Mouse (Mus musculus) liver, adult 2 months (tissue): ENCODE data around the gene Sorcs3. TPM values are rescaled to one million over a fixed set of nuclear protein-coding genes. Genes with fewer than 3 reads are reported as not detected.

ENCODE experiments used
- DNase-seq: peaks from one replicate; pipeline ENCODE4 v3.0.0-alpha.2; 2011; ENCODE audit warnings: low read depth, low spot score; ENCODE audit errors: extremely low read depth
- H3K27ac ChIP-seq: fragments of 200-500 bp; replicated peaks from 2 replicates; pipeline ENCODE4 v1.5.1; 2012; ENCODE audit warnings: low read depth, mild to moderate bottlenecking, control low read depth, inconsistent platforms, low read length; ENCODE audit not compliant: insufficient read depth
- H3K27me3 ChIP-seq: fragments of 200-500 bp; 2 replicates; pipeline ENCODE4 v1.6.1; 2012; ENCODE audit warnings: mild to moderate bottlenecking, moderate library complexity, low read length, inconsistent platforms; ENCODE audit not compliant: control insufficient read depth, insufficient read depth
- H3K36me3 ChIP-seq: fragments of 200-500 bp; 2 replicates; pipeline ENCODE4 v1.6.1; 2012; ENCODE audit warnings: low read length, inconsistent platforms; ENCODE audit not compliant: control insufficient read depth, insufficient read depth
- H3K4me1 ChIP-seq: fragments of 200-500 bp; 2 replicates; pipeline ENCODE4 v1.6.1; 2011; ENCODE audit warnings: low read length; ENCODE audit not compliant: control insufficient read depth, insufficient read depth
- H3K4me3 ChIP-seq: fragments of 200-500 bp; 2 replicates; pipeline ENCODE4 v1.5.1; 2011; ENCODE audit warnings: low read depth, mild to moderate bottlenecking, control low read depth, low read length, moderate library complexity; ENCODE audit not compliant: insufficient read depth
- H3K79me2 ChIP-seq: fragments of 200-500 bp; 2 replicates; pipeline ENCODE4 v1.6.1; 2012; ENCODE audit warnings: inconsistent platforms, mild to moderate bottlenecking, low read length, moderate library complexity; ENCODE audit not compliant: control insufficient read depth, insufficient read depth
- H3K9ac ChIP-seq: fragments of 200-500 bp; 2 replicates; pipeline ENCODE4 v1.6.1; 2012; ENCODE audit warnings: low read depth, mild to moderate bottlenecking, control low read depth, inconsistent platforms, low read length
- CTCF ChIP-seq: fragments of 200-500 bp; IDR thresholded peaks from 2 replicates; pipeline ENCODE4 v1.5.1; 2011; ENCODE audit warnings: low read depth, low read length, control low read depth
- POLR2A ChIP-seq: fragments of 200-500 bp; IDR thresholded peaks from 2 replicates; pipeline ENCODE4 v1.6.1; 2011; ENCODE audit warnings: low read length, control low read depth; ENCODE audit not compliant: insufficient read depth; ENCODE audit errors: extremely low read depth
- WGBS: fragments of 180-500 bp; shearing (Covaris S2); methylation state at CpG from one replicate; pipeline ENCODE4 v1.1.7; 2018; 5-methylcytosine and 5-hydroxymethylcytosine counted together
- polyA plus RNA-seq: library from polyadenylated mRNA; depleted of rRNA; stranded (reverse); fragments of >200 nt; gene quantifications from 2 replicates; pipeline ENCODE4 v1.2.3, GENCODE M21; 2012
- total RNA-seq: library from RNA; depleted of rRNA; stranded (reverse); fragments of >200 nt; gene quantifications from 2 replicates; pipeline ENCODE4 v1.2.3, GENCODE M21; 2014

The Sorcs3 gene
- total and polyA plus RNA-seq, 2 experiments, result 0.04 to 0.09 TPM

DNA sequence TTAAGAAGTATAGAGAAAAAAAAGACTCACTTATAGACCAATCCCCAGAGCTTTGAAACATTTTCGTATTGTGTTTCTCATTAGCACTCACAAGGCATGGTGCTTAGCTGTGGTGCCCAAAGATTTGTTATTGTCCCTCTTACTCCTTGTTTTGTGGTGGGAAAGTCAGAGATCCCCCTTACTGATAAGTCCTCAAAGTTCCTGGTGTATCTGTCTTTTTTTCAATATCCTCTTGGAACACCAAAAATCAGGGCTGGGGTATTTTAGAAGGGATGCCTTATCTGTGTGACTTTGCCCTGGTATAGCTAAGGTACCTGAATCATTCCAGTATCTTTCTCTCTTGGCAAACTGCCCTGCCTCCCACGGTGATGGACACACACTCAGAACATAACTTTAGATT, 92.6 kb downstream of the Sorcs3 start:
- Histone ChIP-seq H3K9ac (no peak overlapping the region), H3K4me3 (no peak overlapping the region), H3K79me2 (no peaks in the 10 kb centered on the region), H3K4me1 (no peaks in the 10 kb centered on the region), H3K27ac (no peak overlapping the region), H3K36me3 (no peaks in the 10 kb centered on the region), H3K27me3 (no peaks in the 10 kb centered on the region)
- TF ChIP-seq CTCF (no peak), POLR2A (no peak)
- 77% methylated on average over 2 of the region's 2 CpGs for WGBS
- DNase-seq, result no peak

GRCm38 (mm10) chr19:48300440-48301231, 94.8 kb downstream of the Sorcs3 start:
- H3K27me3 ChIP-seq, result no peaks in the 10 kb centered on the region
- H3K27ac ChIP-seq, result no peak overlapping the region
- TF ChIP-seq CTCF (no peak), POLR2A (no peak)
- no peak overlapping the region for H3K4me3 ChIP-seq
- no peaks in the 10 kb centered on the region for H3K4me1 ChIP-seq
- DNase-seq, result no peak
- 71% methylated on average over 14 of the region's 14 CpGs for WGBS
- no peaks in the 10 kb centered on the region for H3K79me2 ChIP-seq
- H3K9ac ChIP-seq, result no peak overlapping the region
- no peaks in the 10 kb centered on the region for H3K36me3 ChIP-seq

DNA sequence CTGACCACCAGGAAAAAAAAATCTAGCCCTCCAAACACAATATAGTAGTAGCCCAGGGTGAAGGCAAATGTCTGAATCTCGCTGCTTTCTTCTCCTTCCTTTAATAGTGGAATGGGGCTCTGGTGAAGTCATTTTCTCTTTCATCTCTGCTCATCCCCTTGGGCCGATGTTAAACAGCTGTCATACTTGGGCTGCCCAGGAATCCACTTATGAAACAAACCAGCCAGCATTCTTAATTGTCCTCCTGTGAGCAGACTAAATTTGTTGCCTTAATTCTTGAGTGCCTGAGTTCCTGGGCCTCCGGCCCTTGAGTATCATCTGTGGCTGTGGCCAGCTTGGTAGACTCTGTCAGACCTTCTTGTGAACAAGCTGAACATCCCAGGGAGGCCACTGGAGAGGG, 95.5 kb downstream of the Sorcs3 start:
- Histone ChIP-seq H3K27me3 (no peaks in the 10 kb centered on the region), H3K79me2 (no peaks in the 10 kb centered on the region), H3K27ac (no peak overlapping the region), H3K36me3 (no peaks in the 10 kb centered on the region), H3K4me3 (no peak overlapping the region), H3K9ac (no peak overlapping the region), H3K4me1 (no peaks in the 10 kb centered on the region)
- DNase-seq, result no peak
- TF ChIP-seq POLR2A (no peak), CTCF (no peak)
- 70% methylated on average over 3 of the region's 3 CpGs for WGBS

DNA sequence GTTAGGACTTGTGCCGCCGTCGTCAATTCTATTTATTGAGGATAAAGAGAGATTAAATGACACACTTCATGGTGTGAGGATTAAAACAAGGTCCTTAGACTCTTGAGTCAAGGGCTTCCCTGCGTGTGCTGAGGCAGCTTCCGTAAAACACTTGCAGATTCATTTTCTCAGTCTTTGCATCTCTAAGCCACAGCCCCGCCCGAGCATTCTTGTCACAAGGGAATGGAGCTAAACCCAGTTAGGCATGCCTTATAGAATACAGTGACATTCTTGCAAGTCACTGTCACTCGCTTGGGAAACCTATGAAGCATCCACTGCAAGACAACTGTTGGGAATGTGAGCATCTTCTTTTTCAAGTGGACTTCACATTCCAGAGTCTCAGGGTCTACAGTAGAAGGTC, 102.5 kb downstream of the Sorcs3 start:
- H3K4me3 ChIP-seq, result no peak overlapping the region
- no peaks in the 10 kb centered on the region for H3K79me2 ChIP-seq
- no peak overlapping the region for H3K27ac ChIP-seq
- DNase-seq, result no peak
- H3K4me1 ChIP-seq, result no peaks in the 10 kb centered on the region
- no peak overlapping the region for H3K9ac ChIP-seq
- H3K27me3 ChIP-seq, result no peaks in the 10 kb centered on the region
- H3K36me3 ChIP-seq, result no peaks in the 10 kb centered on the region
- 88% methylated on average over 8 of the region's 8 CpGs for WGBS
- TF ChIP-seq CTCF, result no peak
- TF ChIP-seq POLR2A, result no peak

GRCm38 (mm10) chr19:48309531-48310337, 103.9 kb downstream of the Sorcs3 start:
- Histone ChIP-seq H3K79me2 (no peaks in the 10 kb centered on the region), H3K9ac (no peak overlapping the region), H3K27ac (no peak overlapping the region), H3K4me3 (no peak overlapping the region), H3K27me3 (no peaks in the 10 kb centered on the region), H3K36me3 (no peaks in the 10 kb centered on the region), H3K4me1 (no peaks in the 10 kb centered on the region)
- 79% methylated on average over 15 of the region's 15 CpGs for WGBS
- no peak for DNase-seq
- TF ChIP-seq POLR2A (no peak), CTCF (no peak)
